Mouse (Mus musculus) midbrain, embryonic 16.5 days (tissue): ENCODE results near the gene Ppbp. TPM values are rescaled to one million over a fixed set of nuclear protein-coding genes. Genes with fewer than 3 reads are reported as not detected.

Source experiments
- ATAC-seq: fragments of 200-750 bp; cut with Nextera tagmentation; 2 replicates; pipeline ENCODE4 v1.8.0; 2017; ENCODE audit warnings: moderate TSS enrichment
- H3K27ac ChIP-seq: fragments of 300-500 bp; sonication (generic); 2 replicates; pipeline ENCODE4 v1.5.1; 2014; ENCODE audit warnings: mild to moderate bottlenecking, low read length, mixed read lengths
- H3K27me3 ChIP-seq: fragments of 300-500 bp; sonication (generic); 2 replicates; pipeline ENCODE4 v1.6.1; 2014; ENCODE audit warnings: low read depth, low read length, mixed read lengths; ENCODE audit not compliant: control insufficient read depth, insufficient read depth
- H3K36me3 ChIP-seq: fragments of 300-500 bp; sonication (generic); 2 replicates; pipeline ENCODE4 v1.6.1; 2014; ENCODE audit warnings: mild to moderate bottlenecking, low read length, moderate library complexity, mixed read lengths; ENCODE audit not compliant: control insufficient read depth, insufficient read depth
- H3K4me1 ChIP-seq: fragments of 300-500 bp; sonication (generic); 2 replicates; pipeline ENCODE4 v1.6.1; 2014; ENCODE audit warnings: mild to moderate bottlenecking, low read length, mixed read lengths; ENCODE audit not compliant: control insufficient read depth, insufficient read depth
- H3K4me2 ChIP-seq: fragments of 300-500 bp; sonication (generic); 2 replicates; pipeline ENCODE4 v1.6.1; 2014; ENCODE audit warnings: mild to moderate bottlenecking, low read length, mixed read lengths
- H3K4me3 ChIP-seq: fragments of 300-500 bp; sonication (generic); 2 replicates; pipeline ENCODE4 v1.5.1; 2014; ENCODE audit warnings: low read depth, mild to moderate bottlenecking, low read length, moderate library complexity, mixed read lengths
- H3K9ac ChIP-seq: fragments of 300-500 bp; sonication (generic); 2 replicates; pipeline ENCODE4 v1.6.1; 2014; ENCODE audit warnings: low read depth, low read length, mixed read lengths
- H3K9me3 ChIP-seq: fragments of 300-500 bp; sonication (generic); replicated peaks from 2 replicates; pipeline ENCODE4 v1.6.1; 2014; ENCODE audit warnings: mild to moderate bottlenecking, low read length, mixed read lengths; ENCODE audit not compliant: control insufficient read depth, poor library complexity, severe bottlenecking
- WGBS: fragments of 180-500 bp; shearing (Covaris S2); extraction: QIAGEN DNeasy Blood & Tissue Kit; methylation state at CpG from one replicate; pipeline ENCODE4 v1.1.7; 2014; 5-methylcytosine and 5-hydroxymethylcytosine counted together
- polyA plus RNA-seq: library from polyadenylated mRNA; unstranded; fragments of >200 nt; fragmentation: Nextera tagmentation; extraction: Ambion mirVana; gene quantifications from 2 replicates; pipeline ENCODE4 v1.2.1, GENCODE M21; 2015

Ppbp gene
- polyA plus RNA-seq, result 0.78 and 1.0 TPM in 2 replicates

- H3K36me3 ChIP-seq, result no peaks in the 10 kb centered on the region
- H3K27me3 ChIP-seq, result no peaks in the 10 kb centered on the region
- H3K9me3 ChIP-seq, result no peaks in the 10 kb centered on the region
- no peak within 1 kb of the TSS for H3K9ac ChIP-seq
- H3K4me3 ChIP-seq, result no peak within 1 kb of the TSS
- H3K4me2 ChIP-seq, result no peak within 1 kb of the TSS
- no peak for ATAC-seq
- 69% methylated on average over 3 of the region's 3 CpGs for WGBS
- H3K27ac ChIP-seq, result no peak within 1 kb of the TSS
- H3K4me1 ChIP-seq, result no peaks in the 10 kb centered on the region
Observed at GRCm38 (mm10) chr5:90768218-90768617, at the start of gene Ppbp. TSS of gene Ppbp (plus strand) at chr5:90768518.

- no peaks in the 10 kb centered on the region for H3K9me3 ChIP-seq
- 93% methylated on average over 3 of the region's 3 CpGs for WGBS
- no peak overlapping the region for H3K4me2 ChIP-seq
- H3K4me1 ChIP-seq, result no peaks in the 10 kb centered on the region
- H3K27me3 ChIP-seq, result no peaks in the 10 kb centered on the region
- H3K36me3 ChIP-seq, result no peaks in the 10 kb centered on the region
- ATAC-seq, result no peak
- no peak overlapping the region for H3K4me3 ChIP-seq
- H3K27ac ChIP-seq, result no peak overlapping the region
- no peak overlapping the region for H3K9ac ChIP-seq
Observed at GRCm38 (mm10) chr5:90722656-90723055, 45.7 kb upstream of the Ppbp start.

GRCm38 (mm10) chr5:90728254-90728653, 40.1 kb upstream of the Ppbp start:
- H3K9me3 ChIP-seq, result no peaks in the 10 kb centered on the region
- H3K27ac ChIP-seq, result no peak overlapping the region
- WGBS, result 80% methylated on average over 3 of the region's 3 CpGs
- H3K27me3 ChIP-seq, result no peaks in the 10 kb centered on the region
- no peak overlapping the region for H3K4me2 ChIP-seq
- no peaks in the 10 kb centered on the region for H3K36me3 ChIP-seq
- no peak overlapping the region for H3K9ac ChIP-seq
- ATAC-seq, result no peak
- H3K4me3 ChIP-seq, result no peak overlapping the region
- no peaks in the 10 kb centered on the region for H3K4me1 ChIP-seq

DNA sequence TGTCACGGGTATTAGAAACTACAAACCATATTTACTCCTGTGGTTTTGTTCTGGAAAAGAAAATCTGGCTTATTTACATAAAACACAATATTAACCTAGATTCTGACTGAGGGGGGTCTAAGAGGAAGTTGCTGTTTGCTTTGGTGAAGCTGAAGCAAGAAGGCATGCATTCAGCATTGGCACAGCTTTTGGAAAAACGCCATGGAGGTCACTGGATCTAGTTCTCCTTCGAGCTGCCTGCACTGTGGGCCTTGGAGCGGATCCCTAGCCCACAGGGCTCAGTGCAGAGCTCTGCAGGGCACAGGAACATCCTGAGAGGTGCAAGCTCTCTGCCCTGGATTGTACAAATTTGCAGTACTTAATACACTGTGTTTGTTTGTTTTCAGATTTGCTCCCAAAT, 36.8 kb upstream of the Ppbp start:
- no peaks in the 10 kb centered on the region for H3K4me1 ChIP-seq
- H3K36me3 ChIP-seq, result no peaks in the 10 kb centered on the region
- no peaks in the 10 kb centered on the region for H3K9me3 ChIP-seq
- no peak for ATAC-seq
- no peak overlapping the region for H3K9ac ChIP-seq
- no peak overlapping the region for H3K27ac ChIP-seq
- H3K4me3 ChIP-seq, result no peak overlapping the region
- H3K27me3 ChIP-seq, result no peaks in the 10 kb centered on the region
- WGBS, result 70% methylated on average over 4 of the region's 4 CpGs
- H3K4me2 ChIP-seq, result no peak overlapping the region

- no peaks in the 10 kb centered on the region for H3K36me3 ChIP-seq
- no peak overlapping the region for H3K4me2 ChIP-seq
- no peaks in the 10 kb centered on the region for H3K27me3 ChIP-seq
- ATAC-seq, result no peak
- no peak overlapping the region for H3K9ac ChIP-seq
- H3K27ac ChIP-seq, result no peak overlapping the region
- no peaks in the 10 kb centered on the region for H3K4me1 ChIP-seq
- H3K4me3 ChIP-seq, result no peak overlapping the region
- WGBS, result 70% methylated on average over 4 of the region's 4 CpGs
- H3K9me3 ChIP-seq, result no peaks in the 10 kb centered on the region
Observed at GRCm38 (mm10) chr5:90742029-90742428, 26.3 kb upstream of the Ppbp start.

GRCm38 (mm10) chr5:90753934-90754333, 14.4 kb upstream of the Ppbp start:
- Histone ChIP-seq H3K4me2 (no peak overlapping the region), H3K27ac (no peak overlapping the region), H3K4me1 (0 out of 2 replicates have a peak, but pooled peaks cover 5% of the 10 kb centered on the region), H3K4me3 (no peak overlapping the region), H3K27me3 (peaks cover 3% of the 10 kb centered on the region; the same call in 1 of the 2 replicates), H3K36me3 (no peaks in the 10 kb centered on the region), H3K9ac (no peak overlapping the region), H3K9me3 (no peaks in the 10 kb centered on the region)
- ATAC-seq, result no peak
- WGBS, result 96% methylated on average over 1 of the region's 1 CpGs

DNA sequence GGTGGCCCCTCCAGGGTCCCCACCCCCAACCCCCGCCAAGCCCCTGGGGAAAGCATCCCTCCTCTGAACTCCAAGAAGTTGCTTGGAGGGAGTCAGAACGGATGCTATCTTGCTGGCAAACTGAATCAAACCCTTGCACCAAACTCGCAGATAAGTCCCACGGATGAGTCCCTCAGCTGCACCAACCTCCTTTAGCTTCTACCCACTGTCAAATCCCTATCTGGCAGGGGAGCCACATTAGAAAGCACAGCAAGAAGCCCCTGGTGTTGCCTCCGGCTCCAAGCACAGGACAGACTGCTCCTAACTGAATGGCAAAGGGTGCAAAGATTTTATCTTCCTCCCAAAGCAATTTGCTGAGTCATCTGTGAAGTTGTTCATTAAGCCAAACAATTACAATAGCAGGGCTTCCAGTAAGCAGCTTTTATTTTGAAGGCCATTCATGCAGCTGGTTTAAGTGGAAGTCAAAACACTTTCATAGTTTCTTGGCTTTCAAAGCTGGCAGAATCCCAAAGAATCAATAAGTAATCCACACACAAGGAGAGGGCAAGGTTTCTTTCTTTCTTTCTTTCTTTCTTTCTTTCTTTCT, 10.2 kb upstream of the Ppbp start:
- no peaks in the 10 kb centered on the region for H3K36me3 ChIP-seq
- H3K27ac ChIP-seq, result no peak overlapping the region
- 40% methylated on average over 5 of the region's 5 CpGs for WGBS
- ATAC-seq, result no peak
- H3K27me3 ChIP-seq, result peaks cover 3% of the 10 kb centered on the region; the same call in 1 of the 2 replicates
- no peak overlapping the region for H3K9ac ChIP-seq
- no peaks in the 10 kb centered on the region for H3K9me3 ChIP-seq
- H3K4me2 ChIP-seq, result no peak overlapping the region
- H3K4me3 ChIP-seq, result no peak overlapping the region
- H3K4me1 ChIP-seq, result peaks cover 11% of the 10 kb centered on the region; the same call in 1 of the 2 replicates

GRCm38 (mm10) chr5:90759077-90760065, 8.9 kb upstream of the Ppbp start, which contains the start of gene Cxcl5:
TSS of gene Cxcl5 (plus strand) at chr5:90759360.
- peaks cover 11% of the 10 kb centered on the region; the same call in 1 of the 2 replicates for H3K4me1 ChIP-seq
- H3K4me3 ChIP-seq, result peak within 1 kb of the TSS; percentile 50
- H3K27ac ChIP-seq, result no peak within 1 kb of the TSS
- no peaks in the 10 kb centered on the region for H3K36me3 ChIP-seq
- H3K27me3 ChIP-seq, result peaks cover 3% of the 10 kb centered on the region; the same call in 1 of the 2 replicates
- 3% methylated on average over 32 of the region's 32 CpGs for WGBS
- ATAC-seq, result peak; percentile 89
- no peaks in the 10 kb centered on the region for H3K9me3 ChIP-seq
- peak within 1 kb of the TSS; percentile 73 for H3K4me2 ChIP-seq
- peak within 1 kb of the TSS; percentile 72 for H3K9ac ChIP-seq

- H3K27ac ChIP-seq, result no peak overlapping the region
Observed at GRCm38 (mm10) chr5:90760303-90760702, 8.0 kb upstream of the Ppbp start.

More at GRCm38 (mm10) chr5:90760303-90760702, 8.0 kb upstream of the Ppbp start:
- no peak overlapping the region for H3K4me3 ChIP-seq
- H3K9me3 ChIP-seq, result no peaks in the 10 kb centered on the region
- WGBS, result 40% methylated on average over 4 of the region's 4 CpGs
- no peak overlapping the region for H3K4me2 ChIP-seq
- H3K27me3 ChIP-seq, result peaks cover 3% of the 10 kb centered on the region; the same call in 1 of the 2 replicates
- H3K9ac ChIP-seq, result no peak overlapping the region
- H3K4me1 ChIP-seq, result peaks cover 11% of the 10 kb centered on the region; the same call in 1 of the 2 replicates
- H3K36me3 ChIP-seq, result no peaks in the 10 kb centered on the region
- ATAC-seq, result no peak
